Mouse (Mus musculus) bone marrow macrophage, adult 2 months (primary cell): ENCODE measurements around the gene Zfp423. TPM values are rescaled to one million over a fixed set of nuclear protein-coding genes. Genes with fewer than 3 reads are reported as not detected.

Experiments
- H3K27ac ChIP-seq: 2 replicates; pipeline ENCODE4 v1.5.1; 2012; ENCODE audit warnings: low read depth, low read length; ENCODE audit not compliant: insufficient read depth
- H3K4me1 ChIP-seq: 2 replicates; pipeline ENCODE4 v1.6.1; 2012; ENCODE audit warnings: low read length; ENCODE audit not compliant: control insufficient read depth, insufficient read depth
- H3K4me3 ChIP-seq: 2 replicates; pipeline ENCODE4 v1.5.1; 2012; ENCODE audit warnings: mild to moderate bottlenecking, low read length, moderate library complexity; ENCODE audit not compliant: insufficient read depth
- CTCF ChIP-seq: IDR thresholded peaks from 2 replicates; pipeline ENCODE4 v1.5.1; 2012; ENCODE audit warnings: low read depth, mild to moderate bottlenecking, low read length, moderate library complexity
- POLR2A ChIP-seq: IDR thresholded peaks from 2 replicates; pipeline ENCODE4 v1.6.1; 2012; ENCODE audit warnings: mild to moderate bottlenecking, low read depth, low read length, borderline replicate concordance
- polyA plus RNA-seq: library from polyadenylated mRNA; stranded (reverse); fragments of >200 nt; gene quantifications from 2 replicates; pipeline ENCODE4 v1.2.4, GENCODE M21; 2012; ENCODE audit not compliant: missing spikeins, insufficient read depth, insufficient read length

Gene Zfp423
- polyA plus RNA-seq, 1 experiment: not detected

DNA sequence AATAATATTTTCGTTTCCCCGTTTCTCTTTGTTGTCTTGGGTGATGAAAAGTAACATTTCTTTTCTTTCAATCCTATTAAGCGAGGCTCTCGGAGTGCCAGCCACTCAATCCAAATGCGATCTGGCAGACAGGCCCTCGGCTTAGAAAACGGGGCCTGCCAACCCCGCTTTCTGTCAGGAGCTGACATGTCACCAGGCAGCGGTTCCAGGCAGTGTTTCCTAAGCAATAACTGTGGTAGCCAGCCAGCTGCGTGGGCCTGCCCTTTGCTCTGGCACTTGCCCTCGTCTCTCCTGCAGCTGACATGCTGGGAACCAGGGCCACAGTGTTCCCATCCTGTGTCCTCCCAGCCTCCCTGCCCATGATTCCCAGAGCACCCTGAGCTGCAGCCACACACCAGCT lies 221.5 kb downstream of the Zfp423 start:
- H3K4me1 ChIP-seq: no peaks in the 10 kb centered on the region
- TF ChIP-seq CTCF (no peak), POLR2A (no peak)

GRCm38 (mm10) chr8:87734902-87735301 lies 224.5 kb downstream of the Zfp423 start:
- Histone ChIP-seq H3K4me3 (no peak overlapping the region), H3K27ac (no peak overlapping the region), H3K4me1 (no peaks in the 10 kb centered on the region)
- TF ChIP-seq POLR2A: no peak
- no peak for TF ChIP-seq CTCF

More for the DNA sequence above, 221.5 kb downstream of the Zfp423 start:
- no peak overlapping the region for H3K27ac ChIP-seq
- no peak overlapping the region for H3K4me3 ChIP-seq

DNA sequence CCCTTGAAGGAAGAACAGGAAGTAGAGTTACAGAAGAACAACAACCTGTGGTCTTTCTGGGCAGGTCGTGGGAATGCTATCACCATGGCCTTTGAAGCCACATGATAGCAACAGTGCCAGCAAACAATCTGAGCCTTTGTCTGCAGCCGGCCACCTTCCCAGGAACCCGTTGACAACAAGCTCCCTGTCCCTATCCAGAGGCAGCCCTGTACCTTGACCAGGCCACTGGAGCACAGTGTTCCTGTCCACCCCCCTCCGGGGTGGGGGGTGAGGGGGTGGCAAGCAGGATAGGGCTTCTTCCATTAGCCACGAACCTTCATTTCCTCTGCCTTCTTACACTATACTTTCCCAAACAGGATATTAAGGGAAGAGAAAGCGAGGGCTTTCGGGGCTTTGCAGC lies 224.9 kb downstream of the Zfp423 start:
- Histone ChIP-seq H3K27ac (no peak overlapping the region), H3K4me3 (no peak overlapping the region), H3K4me1 (no peaks in the 10 kb centered on the region)
- TF ChIP-seq CTCF (no peak), POLR2A (no peak)

GRCm38 (mm10) chr8:87731062-87731461 lies 228.3 kb downstream of the Zfp423 start:
- no peak overlapping the region for H3K4me3 ChIP-seq
- no peak overlapping the region for H3K27ac ChIP-seq
- TF ChIP-seq CTCF (no peak), POLR2A (no peak)
- H3K4me1 ChIP-seq: no peaks in the 10 kb centered on the region

DNA sequence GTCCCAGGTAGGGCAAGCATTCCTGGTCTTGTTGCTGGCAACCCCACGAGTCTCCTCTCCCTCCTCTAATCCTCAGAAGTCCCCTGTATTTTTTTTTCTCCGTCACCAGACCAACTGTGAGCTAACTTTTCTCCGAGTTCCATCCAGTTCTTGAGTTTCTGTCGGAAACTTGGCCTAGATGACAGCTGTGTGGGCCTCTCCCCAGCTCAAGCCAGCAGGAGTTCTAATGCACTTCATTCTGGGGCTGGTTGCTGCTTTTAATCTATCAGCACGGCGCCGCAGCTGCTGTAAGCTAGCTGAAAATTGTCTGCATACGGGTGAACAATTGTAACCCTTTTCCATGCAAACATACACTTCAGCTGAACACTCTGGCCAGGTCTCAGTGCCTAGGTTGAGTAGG lies 236.4 kb downstream of the Zfp423 start:
- H3K4me1 ChIP-seq: no peaks in the 10 kb centered on the region
- TF ChIP-seq POLR2A (no peak), CTCF (no peak)
- no peak overlapping the region for H3K4me3 ChIP-seq
- no peak overlapping the region for H3K27ac ChIP-seq

DNA sequence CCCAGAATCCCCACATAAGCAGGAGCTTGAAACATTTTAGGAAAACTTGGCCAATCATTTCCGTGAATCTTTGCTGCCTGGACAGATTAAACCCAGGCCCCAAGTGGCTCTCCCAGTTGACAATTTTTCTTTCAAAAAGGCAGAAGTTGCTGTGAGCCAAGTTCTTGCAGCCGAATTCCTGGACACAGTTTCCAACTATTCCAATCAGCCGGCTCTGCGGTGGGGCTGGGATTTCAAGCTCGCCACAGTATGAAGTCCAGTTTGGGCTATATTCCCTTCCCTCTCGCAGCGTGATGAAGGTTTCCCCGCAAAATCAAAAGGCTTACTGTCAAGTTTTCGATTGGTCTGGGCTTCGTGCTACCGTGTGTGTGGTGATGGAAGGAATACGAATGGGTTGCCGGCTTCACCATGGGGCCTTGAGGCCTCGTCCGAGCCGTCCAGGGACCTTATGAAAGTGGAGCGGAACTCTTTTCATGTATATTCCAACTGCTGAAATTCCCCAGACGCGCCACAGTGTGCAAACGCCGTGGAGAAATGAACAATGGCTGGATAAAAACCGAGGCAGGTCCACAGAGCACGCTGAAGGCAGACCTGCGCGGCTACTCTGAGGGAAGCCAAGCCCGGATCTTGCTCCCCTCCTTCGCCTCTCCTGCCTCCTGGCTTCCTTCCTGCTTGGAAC lies 240.1 kb downstream of the Zfp423 start:
- H3K27ac ChIP-seq: no peak overlapping the region
- H3K4me3 ChIP-seq: no peak overlapping the region
- no peaks in the 10 kb centered on the region for H3K4me1 ChIP-seq
- TF ChIP-seq CTCF (no peak), POLR2A (no peak)

GRCm38 (mm10) chr8:87717445-87717844 lies 241.9 kb downstream of the Zfp423 start:
- H3K4me1 ChIP-seq: no peaks in the 10 kb centered on the region
- no peak overlapping the region for H3K27ac ChIP-seq
- TF ChIP-seq POLR2A: no peak
- no peak for TF ChIP-seq CTCF
- H3K4me3 ChIP-seq: no peak overlapping the region

GRCm38 (mm10) chr8:87716726-87717248 lies 242.6 kb downstream of the Zfp423 start:
- Histone ChIP-seq H3K4me3 (no peak overlapping the region), H3K27ac (no peak overlapping the region), H3K4me1 (no peaks in the 10 kb centered on the region)
- TF ChIP-seq POLR2A (no peak), CTCF (no peak)

DNA sequence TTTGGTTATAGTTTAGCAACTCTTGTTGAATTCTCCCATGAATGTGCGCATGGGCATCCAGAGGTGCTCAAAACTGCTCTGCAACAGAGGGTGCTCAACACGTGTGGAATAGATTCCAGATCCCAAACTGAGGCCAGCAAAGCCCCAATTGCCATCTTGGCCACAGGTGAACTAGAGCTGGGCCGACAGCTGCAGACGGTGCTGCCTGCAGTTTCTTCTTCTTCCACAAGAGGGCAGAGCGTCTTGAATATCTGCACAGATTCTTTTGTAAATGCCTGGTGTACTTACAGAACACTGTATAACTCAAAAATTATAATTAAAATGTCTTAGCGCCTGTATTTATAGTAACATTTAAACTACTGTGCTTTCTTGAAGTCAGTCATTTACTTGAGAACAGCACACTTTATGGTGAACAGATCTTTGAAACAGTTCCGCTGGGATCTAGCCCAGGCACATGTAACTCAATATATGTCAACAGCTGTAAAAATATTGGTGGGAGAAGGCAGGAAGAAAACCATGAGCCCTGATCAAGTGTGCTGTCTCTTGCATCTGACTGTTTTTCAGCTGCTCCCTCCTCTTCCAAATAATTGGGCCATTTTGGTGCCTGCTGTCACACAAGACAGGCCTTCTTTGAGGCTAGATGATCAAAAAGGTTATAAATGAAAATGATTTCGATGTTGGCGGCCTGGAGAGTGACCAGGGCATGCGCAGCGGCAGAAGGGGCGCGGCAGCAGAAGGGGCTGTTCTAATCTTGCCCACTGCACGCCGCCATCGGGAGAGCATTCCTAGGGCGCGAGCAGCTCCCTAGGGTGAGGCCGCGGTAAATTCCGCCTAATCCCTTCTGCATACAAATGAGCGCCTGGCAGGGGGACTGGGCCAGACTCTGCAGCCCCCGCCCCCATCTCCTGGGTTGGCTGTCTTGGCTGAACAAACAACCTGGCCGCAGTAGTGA lies 243.4 kb downstream of the Zfp423 start:
- peak; percentile 35; the same call in 1 of the 2 replicates for TF ChIP-seq CTCF
- no peak for TF ChIP-seq POLR2A
- H3K4me1 ChIP-seq: no peaks in the 10 kb centered on the region
- H3K4me3 ChIP-seq: no peak overlapping the region
- no peak overlapping the region for H3K27ac ChIP-seq

DNA sequence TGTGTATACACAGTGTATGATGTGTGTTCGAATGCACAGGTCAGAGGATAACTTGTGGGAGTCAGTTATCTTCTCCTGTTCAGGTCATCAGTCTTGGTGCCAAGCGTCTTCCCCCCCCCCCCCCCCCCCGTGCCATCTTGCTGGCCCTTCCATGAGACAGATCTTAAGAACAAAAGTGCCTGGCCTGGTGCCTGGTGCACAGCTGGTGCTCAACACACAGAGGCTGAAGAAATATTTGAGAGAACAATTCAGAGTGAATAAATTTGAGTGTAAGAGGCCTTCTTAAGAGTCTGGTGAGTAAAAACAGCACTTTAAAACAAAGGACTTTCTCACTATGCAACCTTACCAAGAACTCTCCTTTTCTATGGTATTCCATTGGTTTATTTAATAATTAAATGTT lies 245.4 kb downstream of the Zfp423 start:
- no peak for TF ChIP-seq CTCF
- TF ChIP-seq POLR2A: no peak
- H3K4me3 ChIP-seq: no peak overlapping the region
- H3K27ac ChIP-seq: no peak overlapping the region
- H3K4me1 ChIP-seq: no peaks in the 10 kb centered on the region
